Mouse (Mus musculus): ENCODE measurements at regions not wholly inside any gene's neighbourhood (a gene's known extent, or its start where the extent isn't known, plus 50 kb on each side); places are given as distances from the start of the nearest gene placed in this dataset.

GRCm38 (mm10) chr7:117755830-117756229 lies 360.2 kb downstream of the Rps15a start:
- TF ChIP-seq CTCF (IDR thresholded peaks at IDR 0.05; ENCODE audit: extremely low read depth, insufficient read depth, insufficient read length, insufficient replicate concordance) = no peak
- no peak for TF ChIP-seq POLR2A (IDR thresholded peaks at IDR 0.05; ENCODE audit: low read depth, low read length)

Data from spleen, adult 2 months (tissue).